Mouse (Mus musculus) midbrain, embryonic 16.5 days (tissue): Measurements from ENCODE around the gene Fev. TPM values are rescaled to one million over a fixed set of nuclear protein-coding genes. Genes with fewer than 3 reads are reported as not detected.

Experiments
- ATAC-seq: fragments of 200-750 bp; cut with Nextera tagmentation; 2 replicates; pipeline ENCODE4 v1.8.0; 2017; ENCODE audit warnings: moderate TSS enrichment
- H3K27ac ChIP-seq: fragments of 300-500 bp; sonication (generic); 2 replicates; pipeline ENCODE4 v1.5.1; 2014; ENCODE audit warnings: mild to moderate bottlenecking, low read length, mixed read lengths
- H3K27me3 ChIP-seq: fragments of 300-500 bp; sonication (generic); 2 replicates; pipeline ENCODE4 v1.6.1; 2014; ENCODE audit warnings: low read depth, low read length, mixed read lengths; ENCODE audit not compliant: control insufficient read depth, insufficient read depth
- H3K36me3 ChIP-seq: fragments of 300-500 bp; sonication (generic); 2 replicates; pipeline ENCODE4 v1.6.1; 2014; ENCODE audit warnings: mild to moderate bottlenecking, low read length, moderate library complexity, mixed read lengths; ENCODE audit not compliant: control insufficient read depth, insufficient read depth
- H3K4me1 ChIP-seq: fragments of 300-500 bp; sonication (generic); 2 replicates; pipeline ENCODE4 v1.6.1; 2014; ENCODE audit warnings: mild to moderate bottlenecking, low read length, mixed read lengths; ENCODE audit not compliant: control insufficient read depth, insufficient read depth
- H3K4me2 ChIP-seq: fragments of 300-500 bp; sonication (generic); 2 replicates; pipeline ENCODE4 v1.6.1; 2014; ENCODE audit warnings: mild to moderate bottlenecking, low read length, mixed read lengths
- H3K4me3 ChIP-seq: fragments of 300-500 bp; sonication (generic); 2 replicates; pipeline ENCODE4 v1.5.1; 2014; ENCODE audit warnings: low read depth, mild to moderate bottlenecking, low read length, moderate library complexity, mixed read lengths
- H3K9ac ChIP-seq: fragments of 300-500 bp; sonication (generic); 2 replicates; pipeline ENCODE4 v1.6.1; 2014; ENCODE audit warnings: low read depth, low read length, mixed read lengths
- H3K9me3 ChIP-seq: fragments of 300-500 bp; sonication (generic); replicated peaks from 2 replicates; pipeline ENCODE4 v1.6.1; 2014; ENCODE audit warnings: mild to moderate bottlenecking, low read length, mixed read lengths; ENCODE audit not compliant: control insufficient read depth, poor library complexity, severe bottlenecking
- WGBS: fragments of 180-500 bp; shearing (Covaris S2); extraction: QIAGEN DNeasy Blood & Tissue Kit; methylation state at CpG from one replicate; pipeline ENCODE4 v1.1.7; 2014; 5-methylcytosine and 5-hydroxymethylcytosine counted together
- microRNA counts: library from miRNA; unstranded; fragments of <30 nt; microRNA quantifications from one replicate; lab custom pipeline; 2016
- microRNA-seq: library from miRNA; unstranded; fragments of <30 nt; microRNA quantifications from one replicate; pipeline ENCODE4, GENCODE M21; 2017
- polyA plus RNA-seq: library from polyadenylated mRNA; unstranded; fragments of >200 nt; fragmentation: Nextera tagmentation; extraction: Ambion mirVana; gene quantifications from 2 replicates; pipeline ENCODE4 v1.2.1, GENCODE M21; 2015

Gene Fev
- polyA plus RNA-seq, 1 experiment from 2014 or later = 1.6 TPM

GRCm38 (mm10) chr1:74851001-74851775 is 34.0 kb downstream of the Fev start:
- H3K36me3 ChIP-seq = no peaks in the 10 kb centered on the region
- H3K4me3 ChIP-seq = no peak overlapping the region
- ATAC-seq = no peak
- peaks cover 18% of the 10 kb centered on the region for H3K4me1 ChIP-seq
- no peaks in the 10 kb centered on the region for H3K27me3 ChIP-seq
- no peak overlapping the region for H3K4me2 ChIP-seq
- WGBS = 14% methylated on average over 6 of the region's 6 CpGs
- peak overlapping the region; percentile 45; the same call in 1 of the 2 replicates for H3K9ac ChIP-seq
- no peaks in the 10 kb centered on the region for H3K9me3 ChIP-seq
- H3K27ac ChIP-seq = peak overlapping the region; percentile 8

DNA sequence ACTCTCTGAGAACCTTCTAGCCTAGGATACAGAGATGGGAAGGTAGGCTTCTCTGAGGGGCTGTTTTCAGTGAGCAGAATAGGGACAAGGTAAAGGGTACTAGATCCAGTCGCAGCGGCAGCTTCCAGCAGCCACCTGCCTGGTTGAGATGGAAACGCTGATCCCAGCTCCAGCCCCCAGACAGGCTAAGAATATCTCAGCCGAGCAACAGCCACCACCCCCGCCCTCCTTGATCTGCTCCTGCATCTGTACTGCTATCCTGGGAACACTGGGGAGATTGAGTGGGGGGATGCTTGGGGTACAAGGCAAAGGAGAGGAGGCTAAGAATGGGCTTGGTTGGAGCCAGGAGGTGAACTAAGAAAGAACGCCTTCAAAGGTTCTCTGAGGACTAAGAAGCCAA is 35.0 kb downstream of the Fev start:
- Histone ChIP-seq H3K4me2 (no peak overlapping the region), H3K27me3 (no peaks in the 10 kb centered on the region), H3K9me3 (no peaks in the 10 kb centered on the region), H3K9ac (no peak overlapping the region), H3K36me3 (no peaks in the 10 kb centered on the region), H3K27ac (no peak overlapping the region), H3K4me3 (no peak overlapping the region), H3K4me1 (peaks cover 18% of the 10 kb centered on the region)
- ATAC-seq = no peak
- WGBS = 18% methylated on average over 6 of the region's 6 CpGs

- no peak overlapping the region for H3K27ac ChIP-seq
- no peak overlapping the region for H3K4me3 ChIP-seq
- no peak overlapping the region for H3K9ac ChIP-seq
- no peak for ATAC-seq
- peaks cover 14% of the 10 kb centered on the region for H3K4me1 ChIP-seq
- no peaks in the 10 kb centered on the region for H3K9me3 ChIP-seq
- H3K36me3 ChIP-seq = no peaks in the 10 kb centered on the region
- no peak overlapping the region for H3K4me2 ChIP-seq
- H3K27me3 ChIP-seq = no peaks in the 10 kb centered on the region
- WGBS = 39% methylated on average over 5 of the region's 5 CpGs
These were observed 36.3 kb downstream of the Fev start for GRCm38 (mm10) chr1:74848946-74849345.

- no peak overlapping the region for H3K27ac ChIP-seq
- H3K9me3 ChIP-seq = no peaks in the 10 kb centered on the region
- H3K9ac ChIP-seq = no peak overlapping the region
- 60% methylated on average over 9 of the region's 9 CpGs for WGBS
- no peaks in the 10 kb centered on the region for H3K27me3 ChIP-seq
- no peaks in the 10 kb centered on the region for H3K36me3 ChIP-seq
- H3K4me2 ChIP-seq = no peak overlapping the region
- H3K4me3 ChIP-seq = no peak overlapping the region
- peaks cover 8% of the 10 kb centered on the region for H3K4me1 ChIP-seq
- no peak for ATAC-seq
These were observed 38.9 kb downstream of the Fev start for GRCm38 (mm10) chr1:74846341-74846740.

DNA sequence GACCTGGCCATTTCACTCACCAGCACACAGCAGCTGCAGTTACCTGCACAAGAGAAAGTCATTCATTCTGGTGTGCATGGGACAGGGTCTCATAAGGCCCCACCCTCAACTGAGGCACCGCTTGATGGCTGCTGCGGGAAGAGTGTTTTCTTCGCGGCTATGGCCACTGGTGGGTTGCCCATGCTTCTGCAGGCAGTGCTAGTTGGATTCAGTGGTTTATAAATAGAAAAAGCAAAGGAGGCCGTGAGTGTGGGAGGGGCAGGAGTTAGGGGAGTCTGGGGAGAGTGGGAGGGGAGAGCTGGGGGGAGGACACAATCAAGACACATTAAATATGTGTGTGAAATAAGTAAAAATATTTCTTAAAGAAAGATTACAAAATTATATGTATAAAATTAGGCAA is 42.1 kb downstream of the Fev start:
- H3K4me1 ChIP-seq = no peaks in the 10 kb centered on the region
- WGBS = 86% methylated on average over 5 of the region's 5 CpGs
- ATAC-seq = no peak

DNA sequence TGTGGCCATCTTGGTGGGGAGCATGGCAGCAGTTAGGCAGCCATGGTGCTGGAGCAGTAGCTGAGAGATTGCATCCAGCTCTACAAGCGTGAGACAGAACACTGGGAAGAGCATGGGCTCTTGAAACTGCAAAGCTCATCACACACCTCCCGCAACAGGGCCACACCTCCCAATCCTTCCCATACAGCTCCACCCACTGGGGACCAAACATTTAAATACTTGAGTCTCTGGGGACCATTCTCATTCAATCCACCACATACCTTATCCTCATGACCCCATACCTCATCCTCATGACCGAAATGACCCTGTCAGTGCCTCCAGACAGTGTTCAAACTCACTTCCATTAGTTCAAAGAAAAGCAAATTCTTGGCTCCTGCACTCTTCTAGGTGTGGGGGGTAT is 52.0 kb downstream of the Fev start:
- Histone ChIP-seq H3K4me1 (no peaks in the 10 kb centered on the region), H3K4me2 (no peak overlapping the region), H3K9me3 (no peaks in the 10 kb centered on the region), H3K27ac (no peak overlapping the region), H3K4me3 (no peak overlapping the region), H3K27me3 (no peaks in the 10 kb centered on the region), H3K9ac (no peak overlapping the region), H3K36me3 (no peaks in the 10 kb centered on the region)
- no peak for ATAC-seq
- 96% methylated on average over 3 of the region's 3 CpGs for WGBS

More for the DNA sequence above, 42.1 kb downstream of the Fev start:
- H3K27me3 ChIP-seq = no peaks in the 10 kb centered on the region
- no peaks in the 10 kb centered on the region for H3K36me3 ChIP-seq
- H3K4me2 ChIP-seq = no peak overlapping the region
- no peak overlapping the region for H3K9ac ChIP-seq
- no peaks in the 10 kb centered on the region for H3K9me3 ChIP-seq
- no peak overlapping the region for H3K4me3 ChIP-seq
- no peak overlapping the region for H3K27ac ChIP-seq

MicroRNAs encoded within 50 kb of the gene (microRNA counts, 519-probe panel; counts per million panel counts)
- 386 counts per million, percentile 18 among the panel's probes with 10 or more counts for microRNA mmu-miR-375 (lab: Ali Mortazavi, UCI)

Small RNA genes within 50 kb of the gene (microRNA-seq; reads per million reads assigned to microRNA genes)
- 366 reads per million, percentile 68 among the genes with 10 or more reads in this experiment for gene Mir375

Other genes starting within 250 kb of the Fev start
- gene Ttll4, start 223.7 kb downstream of the Fev start, polyA plus RNA-seq = 9.9 and 15.5 TPM in 2 replicates
- 1.8 and 2.8 TPM in 2 replicates for gene Cyp27a1, start 171.8 kb downstream of the Fev start, polyA plus RNA-seq
- gene Prkag3, start 136.2 kb downstream of the Fev start, polyA plus RNA-seq = not detected in 2 replicates
- 3.6 and 4.2 TPM in 2 replicates for gene Wnt6, start 113.5 kb downstream of the Fev start, polyA plus RNA-seq
- gene Wnt10a, start 93.9 kb downstream of the Fev start, polyA plus RNA-seq = 0.10 and 0.47 TPM in 2 replicates
- gene Cdk5r2, start 30.5 kb downstream of the Fev start, polyA plus RNA-seq = 8.1 and 9.7 TPM in 2 replicates
- gene Cryba2, start 7.7 kb upstream of the Fev start, polyA plus RNA-seq = 0.45 and 0.51 TPM in 2 replicates
- gene Cfap65, start 50.2 kb upstream of the Fev start, polyA plus RNA-seq = 1.3 and 1.4 TPM in 2 replicates
- gene Ihh, start 66.3 kb upstream of the Fev start, polyA plus RNA-seq = 0.16 and 0.32 TPM in 2 replicates
- 5.1 and 5.2 TPM in 2 replicates for gene Nhej1, start 239.8 kb upstream of the Fev start, polyA plus RNA-seq
- not detected in 2 replicates for gene Slc23a3, start 248.5 kb upstream of the Fev start, polyA plus RNA-seq